Mouse (Mus musculus): ENCODE measurements around the gene Cnot11.
A peak's percentile ranks its signal among the peaks of the same experiment; 100 is the strongest.

Cnot11 gene

DNA sequence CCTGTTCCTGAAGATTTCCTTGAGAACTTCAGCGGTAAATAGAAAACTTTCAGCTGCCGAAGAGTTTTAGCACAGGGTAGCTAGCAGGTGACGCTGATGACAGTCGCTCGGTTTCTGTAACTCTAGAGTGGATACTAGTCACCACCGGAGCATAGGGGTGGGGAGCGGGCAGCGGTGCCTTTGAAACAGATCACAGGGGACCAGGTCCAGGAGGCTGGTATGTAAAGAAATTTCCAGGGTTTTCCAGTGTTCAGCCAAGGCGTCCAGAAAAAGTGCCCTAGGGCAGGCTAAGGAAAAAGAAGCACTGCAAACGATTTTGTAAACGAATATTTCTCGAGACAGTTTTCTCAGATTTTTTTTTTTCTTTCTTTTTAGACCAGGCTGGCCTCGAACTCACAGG, at the start of gene Cnot11:
Gene Cnot11, plus strand, starts transcription at position 162 of the 400 bp plus-strand sequence.
- no peak for DNase-seq (ENCODE audit: inconsistent ontology term)

DNA sequence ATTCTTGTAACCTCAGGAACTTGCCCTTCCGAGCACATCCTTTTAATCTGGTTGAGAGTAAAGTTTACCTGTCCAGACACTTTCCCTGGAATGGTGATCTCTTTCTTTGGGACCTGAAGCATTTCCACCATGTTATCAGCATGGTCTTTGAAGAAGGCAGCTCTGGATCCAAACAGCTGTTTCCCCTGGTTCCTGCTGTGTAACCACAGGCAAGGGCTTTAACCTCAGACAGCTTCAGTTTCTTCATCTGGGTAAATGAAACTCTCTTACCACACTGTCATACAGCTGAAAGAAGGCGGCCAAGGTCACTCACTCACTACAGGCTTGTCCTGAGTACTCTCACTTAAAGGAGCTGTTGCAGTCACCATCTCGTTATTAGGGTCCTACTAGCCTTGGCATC, 47.4 kb upstream of the Cnot11 start:
- no peak for DNase-seq (ENCODE audit: inconsistent ontology term)

DNA sequence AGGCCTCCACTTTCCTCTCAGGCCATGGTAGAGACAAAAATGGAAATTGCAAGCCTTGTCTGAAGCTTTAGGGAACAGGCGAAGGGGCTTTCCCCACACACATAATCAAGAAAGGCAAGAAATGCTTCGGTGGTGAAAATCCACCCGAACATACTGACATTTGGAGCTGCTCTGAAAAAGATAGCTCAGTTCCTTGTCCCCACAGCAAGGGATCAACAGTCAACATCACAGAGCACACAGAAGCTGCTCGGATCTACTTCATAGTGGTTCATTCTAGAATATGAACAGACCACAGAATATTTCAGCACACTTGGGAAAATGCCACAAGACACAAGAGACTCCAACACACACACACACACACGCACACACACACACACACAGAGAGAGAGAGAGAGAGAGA, 41.6 kb upstream of the Cnot11 start:
- no peak for DNase-seq (ENCODE audit: inconsistent ontology term)

GRCm38 (mm10) chr1:39493664-39494063, 41.1 kb upstream of the Cnot11 start:
- no peak for DNase-seq (ENCODE audit: inconsistent ontology term)

DNA sequence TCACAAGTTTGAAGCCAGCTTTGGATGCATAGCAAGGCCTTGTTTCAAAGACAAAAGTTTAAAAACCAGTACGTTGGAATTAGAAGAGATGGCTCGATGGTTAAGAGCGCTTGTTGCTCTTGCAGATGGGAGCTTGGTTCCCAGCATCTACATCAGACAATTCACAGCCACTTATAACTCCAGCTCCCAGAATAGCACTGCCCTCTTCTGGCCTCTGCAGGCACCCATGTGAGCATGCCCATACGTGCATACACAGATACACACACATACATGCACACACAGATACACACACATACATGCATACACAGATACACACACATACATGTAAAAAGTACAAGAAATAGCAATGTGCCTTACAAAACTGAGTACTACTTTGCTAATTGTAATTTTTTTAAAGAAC, 37.8 kb upstream of the Cnot11 start:
- DNase-seq (ENCODE audit: inconsistent ontology term): no peak

GRCm38 (mm10) chr1:39497748-39498147, 37.0 kb upstream of the Cnot11 start:
- DNase-seq (ENCODE audit: inconsistent ontology term): no peak

GRCm38 (mm10) chr1:39499485-39499941, 35.3 kb upstream of the Cnot11 start:
- DNase-seq (ENCODE audit: inconsistent ontology term): no peak

- no peak for DNase-seq (ENCODE audit: inconsistent ontology term)
Measured at GRCm38 (mm10) chr1:39502817-39503633, 31.8 kb upstream of the Cnot11 start.

- DNase-seq (ENCODE audit: inconsistent ontology term): no peak
Measured at GRCm38 (mm10) chr1:39504261-39504660, 30.5 kb upstream of the Cnot11 start.

- no peak for DNase-seq (ENCODE audit: inconsistent ontology term)
Measured at GRCm38 (mm10) chr1:39505600-39505999, 29.2 kb upstream of the Cnot11 start.

- no peak for DNase-seq (ENCODE audit: inconsistent ontology term)
Measured at GRCm38 (mm10) chr1:39511775-39512174, 23.0 kb upstream of the Cnot11 start.

DNA sequence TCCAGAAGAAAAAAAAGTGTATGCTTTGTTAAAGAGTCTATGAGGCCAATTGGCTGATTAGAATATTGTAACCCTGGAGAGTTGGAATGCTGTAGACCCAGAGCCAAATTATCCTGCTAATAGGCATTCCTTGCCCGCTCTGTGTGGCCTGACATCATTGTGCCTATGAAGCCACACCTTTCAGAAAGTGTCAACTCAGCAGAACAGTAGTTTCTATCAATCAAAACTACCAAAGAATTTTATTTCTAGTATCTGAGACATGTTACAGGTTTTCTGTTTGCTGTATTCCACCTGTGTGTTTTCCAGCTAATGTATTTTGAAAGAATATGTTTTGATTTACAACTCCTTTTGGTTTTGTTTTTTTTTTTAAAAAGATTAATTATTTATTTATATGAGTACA, 22.6 kb upstream of the Cnot11 start:
- no peak for DNase-seq (ENCODE audit: inconsistent ontology term)

GRCm38 (mm10) chr1:39515303-39515991, 19.3 kb upstream of the Cnot11 start:
- DNase-seq (ENCODE audit: inconsistent ontology term): no peak

- DNase-seq (ENCODE audit: inconsistent ontology term): no peak
Measured at GRCm38 (mm10) chr1:39521326-39521725, 13.5 kb upstream of the Cnot11 start.

GRCm38 (mm10) chr1:39522519-39522918, 12.3 kb upstream of the Cnot11 start:
- no peak for DNase-seq (ENCODE audit: inconsistent ontology term)

DNA sequence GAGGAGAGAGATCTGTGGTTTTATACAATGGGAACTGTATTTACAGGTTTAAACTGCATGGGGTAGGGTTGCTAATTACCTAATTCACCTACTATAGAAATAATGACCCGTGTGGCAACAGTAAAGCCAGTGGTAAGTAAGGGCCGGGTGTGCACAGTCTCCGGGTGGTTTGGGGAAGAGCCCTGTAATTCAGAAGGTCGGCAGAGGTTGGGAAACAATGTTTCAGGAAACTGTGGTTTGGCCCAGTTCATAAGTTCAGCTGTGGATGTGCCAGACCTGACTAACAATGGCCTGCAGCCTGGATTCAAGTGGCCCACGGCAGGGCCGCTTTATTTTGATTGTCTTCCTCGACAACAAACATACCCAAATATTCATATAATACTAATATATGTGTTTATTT, 9.0 kb upstream of the Cnot11 start:
- peak; percentile 60 for DNase-seq (ENCODE audit: inconsistent ontology term)

GRCm38 (mm10) chr1:39526371-39527167, 8.2 kb upstream of the Cnot11 start:
- no peak for DNase-seq (ENCODE audit: inconsistent ontology term)

DNA sequence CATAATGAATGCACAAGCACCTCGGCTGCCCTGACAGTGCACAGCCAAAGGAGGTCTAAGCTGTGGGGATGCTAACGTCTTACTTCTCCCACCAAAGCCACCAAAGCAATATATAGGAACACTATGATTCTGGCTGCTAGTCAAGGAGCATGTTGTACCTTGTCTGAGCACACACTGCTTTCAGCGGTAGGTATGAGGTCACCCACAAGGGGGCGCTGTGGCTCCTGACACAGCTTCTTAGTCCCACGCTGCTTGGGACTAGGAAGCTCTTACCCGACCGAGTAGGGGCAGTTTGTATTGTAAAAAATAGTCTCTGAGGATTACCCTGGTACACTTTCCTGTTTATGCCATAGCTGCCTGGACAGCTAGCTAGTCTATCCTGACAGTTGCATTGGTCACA, 7.4 kb upstream of the Cnot11 start:
- DNase-seq (ENCODE audit: inconsistent ontology term): peak; percentile 46

- no peak for DNase-seq (ENCODE audit: inconsistent ontology term)
Measured at GRCm38 (mm10) chr1:39528319-39528718, 6.5 kb upstream of the Cnot11 start.

DNA sequence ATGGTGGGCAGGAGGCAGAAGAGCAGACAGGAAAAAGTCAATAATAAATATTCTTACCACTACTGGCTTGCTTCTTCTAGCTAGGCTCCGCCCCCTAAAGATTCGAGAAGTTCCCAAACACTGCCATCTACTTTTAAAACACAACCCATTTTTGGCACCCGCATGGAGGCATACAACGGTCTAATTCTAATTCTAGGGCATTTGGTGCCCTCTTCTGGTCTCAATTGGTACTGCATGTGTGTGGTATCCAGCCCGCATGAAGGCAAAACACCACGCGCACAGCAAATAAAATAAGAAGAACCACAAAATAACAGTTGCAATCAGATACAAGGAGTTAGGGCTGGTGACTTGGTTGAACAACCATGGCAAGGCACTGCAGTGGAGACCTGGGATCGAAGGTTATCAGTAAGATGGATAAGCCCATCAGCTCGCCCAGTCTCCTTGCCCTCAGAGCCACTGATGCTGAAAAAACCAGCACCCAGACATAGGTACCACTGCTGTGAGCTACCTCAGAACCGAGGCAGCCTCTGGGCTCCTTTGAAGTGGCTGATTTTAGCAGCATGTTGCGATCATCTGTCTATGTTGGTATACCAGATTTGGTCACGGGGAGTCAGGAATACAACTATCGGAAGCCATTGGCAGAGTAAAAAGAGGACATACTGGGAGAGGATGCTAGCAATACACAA, 4.4 kb upstream of the Cnot11 start:
- DNase-seq (ENCODE audit: inconsistent ontology term): no peak

DNA sequence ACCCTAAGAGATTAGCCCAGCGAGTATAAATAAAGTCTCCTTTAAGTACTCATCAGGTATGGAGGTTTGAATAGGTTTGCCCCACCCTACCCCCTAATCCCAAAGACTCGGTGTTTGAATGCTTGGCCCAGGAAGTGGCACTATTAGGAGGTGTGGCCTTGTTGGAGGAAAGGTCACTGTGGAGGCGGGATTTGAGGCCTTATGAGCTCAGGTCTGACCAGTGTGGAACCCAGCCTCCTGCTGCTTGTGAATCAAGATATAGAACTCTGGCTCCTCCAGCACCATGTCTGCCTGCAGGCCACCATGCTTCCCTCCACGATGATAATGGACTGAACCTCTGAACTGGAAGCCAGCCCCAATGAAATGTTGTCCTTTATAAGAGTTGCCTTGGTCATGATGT, 3.8 kb upstream of the Cnot11 start:
- DNase-seq (ENCODE audit: inconsistent ontology term): no peak

- DNase-seq (ENCODE audit: inconsistent ontology term): no peak
Measured at GRCm38 (mm10) chr1:39533917-39534316, 875 bp upstream of the Cnot11 start.
